Mouse (Mus musculus): ENCODE data around the gene Pet100. TPM values are rescaled to one million over a fixed set of nuclear protein-coding genes. Genes with fewer than 3 reads are reported as not detected.
A peak's percentile ranks its signal among the peaks of the same experiment; 100 is the strongest.
"Not testable (repeated sequence)": the region's sequence is repeated elsewhere in the genome, so short reads cannot be mapped to it uniquely, and the experiment has no call there.

The Pet100 gene
- 131 and 181 TPM in 2 replicates for total RNA-seq (2015)
- total RNA-seq (2017) = 255 and 285 TPM in 2 replicates

GRCm38 (mm10) chr8:3621199-3621970 is at the start of gene Pet100, which contains the start of gene Xab2:
Pet100 (plus strand) TSS chr8:3621548.
Xab2 (minus strand) TSS chr8:3621316.
- peak; percentile 95 for ATAC-seq (replicated peaks; ENCODE audit: poor library complexity)

DNA sequence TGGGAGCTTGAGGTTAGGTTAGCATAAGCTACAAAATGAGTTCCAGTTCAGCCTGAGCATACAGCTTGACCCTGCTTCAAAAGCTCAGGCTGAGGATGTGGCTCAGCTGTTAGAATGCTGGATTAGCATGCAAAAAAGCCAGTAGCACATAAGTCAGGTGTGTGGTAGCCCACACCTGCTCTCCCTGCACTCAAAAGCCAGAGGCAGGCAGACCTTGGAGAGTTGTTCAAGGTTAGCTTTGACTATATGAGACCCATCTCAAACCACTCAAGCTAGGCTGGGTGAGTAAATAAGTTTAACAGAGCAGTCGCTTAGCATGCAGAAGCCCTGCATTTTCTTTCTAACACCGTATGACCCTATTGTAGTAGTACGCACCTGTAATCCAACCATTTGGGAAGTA is 46.8 kb upstream of the Pet100 start:
- no peak for ATAC-seq (replicated peaks; ENCODE audit: poor library complexity)

GRCm38 (mm10) chr8:3576211-3576960 is 45.0 kb upstream of the Pet100 start:
- no peak for ATAC-seq (replicated peaks; ENCODE audit: poor library complexity)

DNA sequence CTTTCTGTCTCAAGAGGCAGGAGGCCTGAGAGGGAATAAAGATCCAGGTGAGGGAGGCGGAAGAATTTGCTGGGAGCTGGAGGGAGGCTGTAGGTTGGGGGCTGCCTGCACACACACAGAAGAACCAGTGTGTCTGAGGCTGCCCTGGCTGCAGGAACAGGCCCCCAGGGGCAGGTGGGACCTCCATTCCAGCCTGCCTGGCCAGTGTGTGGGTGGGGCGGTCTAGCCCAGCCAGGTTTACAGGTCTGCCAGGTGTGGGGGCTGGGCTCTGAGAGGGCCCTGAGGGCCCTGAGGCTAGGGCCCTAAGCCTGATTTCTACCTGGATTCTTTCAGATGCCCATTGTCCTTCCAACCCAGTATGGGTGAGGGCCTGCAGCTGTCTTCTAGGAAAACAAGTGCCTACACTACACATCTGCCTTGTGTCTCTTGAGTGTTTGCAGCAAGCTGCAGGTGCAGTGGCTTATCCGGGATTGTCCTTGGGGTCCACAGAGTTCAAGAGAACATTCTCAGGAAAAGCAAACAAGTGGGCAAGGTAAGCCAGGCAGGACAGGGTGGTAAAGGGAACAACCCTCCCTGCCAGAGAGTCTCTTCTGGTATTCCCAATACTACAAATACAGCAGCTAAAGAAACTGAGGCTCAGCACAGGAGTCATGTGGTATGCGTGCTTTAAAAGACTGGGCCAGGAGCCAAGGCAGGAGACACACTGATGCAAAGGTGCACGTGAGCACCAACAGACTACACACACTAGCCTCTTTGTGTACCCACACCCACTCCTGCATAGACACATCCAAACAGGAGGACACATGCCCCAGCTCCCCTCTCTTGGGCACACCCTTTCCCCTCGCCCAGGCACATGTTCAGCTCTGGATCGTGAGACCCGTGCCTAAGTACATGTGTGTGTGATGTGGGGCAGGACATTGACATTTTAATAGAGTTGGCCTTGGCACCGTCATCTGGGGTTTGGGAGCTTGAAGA is 41.7 kb upstream of the Pet100 start:
- ATAC-seq (replicated peaks; ENCODE audit: poor library complexity) = no peak

GRCm38 (mm10) chr8:3581961-3582360 is 39.4 kb upstream of the Pet100 start:
- not testable (repeated sequence) for ATAC-seq (replicated peaks; ENCODE audit: poor library complexity)

DNA sequence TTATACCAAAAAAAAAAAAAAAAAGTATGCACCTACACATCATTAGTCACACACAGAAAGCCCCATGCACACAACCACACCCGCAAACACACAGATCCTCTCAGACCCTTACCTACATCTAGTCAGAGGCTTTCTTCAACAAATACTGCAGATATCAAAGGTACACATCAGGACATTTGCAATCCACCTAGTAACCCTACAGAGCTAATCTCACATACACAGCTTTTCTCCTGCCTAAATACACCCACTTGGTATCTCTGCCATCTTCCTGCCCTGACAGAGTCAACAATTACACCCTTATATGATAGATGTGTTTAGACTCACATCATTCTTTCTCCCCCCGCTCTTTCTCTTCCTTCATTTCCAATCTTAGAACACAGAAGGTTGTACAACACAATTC is 34.9 kb upstream of the Pet100 start:
- ATAC-seq (replicated peaks; ENCODE audit: poor library complexity) = peak; percentile 20; the same call in 1 of the 2 replicates

- ATAC-seq (replicated peaks; ENCODE audit: poor library complexity) = peak; percentile 3; the same call in 1 of the 2 replicates
Measured at GRCm38 (mm10) chr8:3586993-3587390, 34.4 kb upstream of the Pet100 start, which contains the start of gene Camsap3. Camsap3 (plus strand) TSS chr8:3587293.

GRCm38 (mm10) chr8:3587391-3588257 is 33.7 kb upstream of the Pet100 start:
- ATAC-seq (replicated peaks; ENCODE audit: poor library complexity) = peak; percentile 71

DNA sequence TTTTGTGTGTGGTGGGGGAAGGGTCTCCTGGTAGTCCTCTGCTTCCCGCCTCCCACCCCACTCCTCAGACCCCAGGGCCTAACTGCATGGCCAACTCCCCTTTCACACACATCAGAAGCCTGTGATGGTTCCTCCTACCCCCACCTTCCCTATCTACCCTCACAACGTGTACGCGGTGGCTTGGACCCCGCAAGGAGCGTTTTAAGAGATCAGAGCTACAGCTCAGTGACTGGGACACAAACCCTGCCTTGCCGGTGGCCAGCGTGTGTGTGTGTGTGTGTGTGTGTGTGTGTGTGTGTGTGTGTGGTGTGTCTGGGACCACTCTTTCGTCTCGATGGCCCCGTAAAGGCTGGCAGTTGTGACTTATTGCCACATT is 33.1 kb upstream of the Pet100 start:
- 0 out of 2 replicates have a peak, but pooled peaks have one; percentile 30 for ATAC-seq (replicated peaks; ENCODE audit: poor library complexity)

- 0 out of 2 replicates have a peak, but pooled peaks have one; percentile 24 for ATAC-seq (replicated peaks; ENCODE audit: poor library complexity)
Measured at GRCm38 (mm10) chr8:3593470-3593869, 27.9 kb upstream of the Pet100 start.

- no peak for ATAC-seq (replicated peaks; ENCODE audit: poor library complexity)
Measured at GRCm38 (mm10) chr8:3594466-3594865, 26.9 kb upstream of the Pet100 start.

DNA sequence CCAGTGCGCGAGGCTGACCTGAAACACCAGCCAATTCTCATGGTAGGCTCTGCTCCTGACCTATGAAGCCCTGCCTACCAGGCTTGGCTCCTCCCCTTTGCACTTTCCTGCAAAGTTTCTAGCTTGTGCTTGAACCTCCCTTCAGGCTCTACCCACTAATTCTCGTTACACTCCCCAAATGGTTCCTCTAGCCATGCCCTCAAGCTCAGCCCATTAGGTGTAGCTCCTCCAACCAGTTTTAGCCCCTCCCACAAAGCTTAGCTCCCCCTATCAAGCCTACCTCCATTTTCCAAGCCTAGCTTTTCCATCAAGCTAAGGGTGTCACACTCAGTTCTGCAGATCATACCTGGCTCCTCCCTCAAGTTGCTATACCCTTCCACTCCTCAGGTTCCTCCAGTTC is 23.3 kb upstream of the Pet100 start:
- ATAC-seq (replicated peaks; ENCODE audit: poor library complexity) = 0 out of 2 replicates have a peak, but pooled peaks have one; percentile 8

GRCm38 (mm10) chr8:3599219-3599618 is 22.1 kb upstream of the Pet100 start:
- no peak for ATAC-seq (replicated peaks; ENCODE audit: poor library complexity)

DNA sequence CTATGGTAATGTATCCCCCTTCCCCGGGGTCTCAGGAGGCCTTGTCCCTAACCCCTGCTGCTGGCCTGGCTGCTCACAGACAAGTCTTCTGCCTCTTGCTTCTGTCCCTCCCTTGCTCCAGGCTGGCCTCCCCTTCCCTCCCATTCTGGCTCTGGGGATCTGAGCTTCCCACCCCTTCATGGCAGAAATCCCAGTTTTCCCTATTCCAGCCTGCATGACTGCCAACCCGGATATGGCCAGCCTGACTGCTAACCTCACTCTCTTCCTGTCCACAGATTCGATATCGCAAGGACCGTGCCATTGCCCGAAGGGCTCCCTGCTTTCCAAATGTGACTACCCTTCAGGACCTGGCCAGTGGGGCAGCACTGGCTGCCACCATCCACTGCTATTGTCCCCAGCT is 20.9 kb upstream of the Pet100 start:
- no peak for ATAC-seq (replicated peaks; ENCODE audit: poor library complexity)

DNA sequence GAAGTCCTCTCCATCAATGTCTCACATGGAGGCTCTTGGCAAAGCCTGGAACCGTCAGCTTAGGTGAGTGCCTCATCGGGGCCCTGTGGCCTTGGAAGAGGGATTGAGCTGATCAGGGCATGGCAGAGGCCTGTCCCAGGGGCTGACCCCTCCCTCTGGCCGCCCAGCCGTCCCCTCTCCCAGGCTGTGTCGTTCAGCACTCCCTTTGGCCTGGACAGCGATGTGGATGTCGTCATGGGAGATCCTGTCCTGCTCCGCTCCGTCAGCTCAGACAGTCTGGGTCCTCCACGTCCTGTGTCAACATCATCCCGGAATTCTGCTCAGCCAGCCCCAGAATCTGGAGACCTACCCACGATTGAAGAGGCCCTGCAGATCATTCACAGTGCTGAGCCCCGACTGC is 17.9 kb upstream of the Pet100 start:
- ATAC-seq (replicated peaks; ENCODE audit: poor library complexity) = no peak

- ATAC-seq (replicated peaks; ENCODE audit: poor library complexity) = peak; percentile 28
Measured at GRCm38 (mm10) chr8:3606593-3606992, 14.8 kb upstream of the Pet100 start.

DNA sequence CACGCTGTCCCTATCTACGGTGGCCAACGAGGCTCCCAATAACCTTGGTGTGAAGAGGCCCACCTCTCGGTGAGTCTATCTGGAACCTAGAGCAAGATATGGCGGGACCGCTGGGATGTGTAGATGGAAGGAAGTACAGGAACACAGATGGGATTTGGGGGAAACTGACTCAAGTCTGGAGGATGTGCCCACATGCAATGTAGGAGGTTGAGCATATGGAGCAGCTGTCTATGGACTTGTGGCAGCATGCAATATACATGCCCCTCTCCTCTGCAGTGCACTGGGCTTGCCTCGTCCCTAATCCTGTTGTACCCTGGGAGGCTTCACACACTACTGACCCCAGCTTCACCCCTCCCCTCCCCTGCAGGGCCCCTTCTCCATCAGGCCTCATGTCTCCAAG is 13.5 kb upstream of the Pet100 start:
- ATAC-seq (replicated peaks; ENCODE audit: poor library complexity) = no peak

DNA sequence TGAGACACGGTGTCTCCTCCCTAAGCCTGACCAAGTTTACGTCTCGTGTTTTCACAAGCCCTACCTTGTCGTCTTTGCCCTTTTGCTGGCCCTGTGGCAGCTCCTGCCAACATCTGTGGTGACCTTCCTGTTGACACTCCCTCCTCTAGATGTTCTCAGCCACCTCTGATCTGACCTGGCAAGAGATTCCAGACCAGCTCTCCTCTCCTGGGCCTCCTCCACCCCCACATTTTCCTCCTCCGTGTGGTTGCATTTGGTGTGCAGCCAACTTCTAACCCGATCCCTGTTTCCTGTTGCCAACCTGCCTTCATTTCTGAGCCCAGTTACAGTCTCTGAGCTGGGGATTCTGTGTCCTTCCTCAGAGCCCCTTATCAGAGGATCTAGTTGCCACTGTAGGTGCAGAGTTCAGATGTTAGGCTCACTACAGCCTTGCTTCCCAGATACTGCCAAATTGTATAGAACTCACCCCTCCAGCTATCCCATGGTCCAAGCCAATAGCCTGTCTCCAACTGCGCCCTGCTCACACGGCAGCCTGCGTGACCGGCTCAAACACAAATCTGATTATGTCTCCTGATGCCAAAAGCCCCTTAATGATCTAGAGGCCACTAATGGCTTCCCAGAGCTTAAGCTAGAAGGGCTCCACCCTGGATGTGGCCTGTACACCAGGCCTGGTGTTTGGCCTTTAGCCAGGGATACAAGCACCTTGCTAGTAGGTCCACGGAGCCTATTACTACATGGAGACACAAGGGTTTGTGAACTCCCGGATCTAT is 12.1 kb upstream of the Pet100 start:
- 0 out of 2 replicates have a peak, but pooled peaks have one; percentile 6 for ATAC-seq (replicated peaks; ENCODE audit: poor library complexity)

GRCm38 (mm10) chr8:3609816-3610150 is 11.6 kb upstream of the Pet100 start:
- no peak for ATAC-seq (replicated peaks; ENCODE audit: poor library complexity)
